Mouse (Mus musculus) liver, embryonic 14.5 days (tissue): ENCODE measurements around the gene Negr1.

Experiments used
- CTCF ChIP-seq: IDR thresholded peaks from 2 replicates; pipeline ENCODE4 v1.5.1; 2016; ENCODE audit warnings: antibody characterized with exemption, low read depth, control low read depth
- EP300 ChIP-seq: IDR thresholded peaks from 2 replicates; pipeline ENCODE4 v1.6.1; 2016; ENCODE audit warnings: antibody characterized with exemption, low read depth

DNA sequence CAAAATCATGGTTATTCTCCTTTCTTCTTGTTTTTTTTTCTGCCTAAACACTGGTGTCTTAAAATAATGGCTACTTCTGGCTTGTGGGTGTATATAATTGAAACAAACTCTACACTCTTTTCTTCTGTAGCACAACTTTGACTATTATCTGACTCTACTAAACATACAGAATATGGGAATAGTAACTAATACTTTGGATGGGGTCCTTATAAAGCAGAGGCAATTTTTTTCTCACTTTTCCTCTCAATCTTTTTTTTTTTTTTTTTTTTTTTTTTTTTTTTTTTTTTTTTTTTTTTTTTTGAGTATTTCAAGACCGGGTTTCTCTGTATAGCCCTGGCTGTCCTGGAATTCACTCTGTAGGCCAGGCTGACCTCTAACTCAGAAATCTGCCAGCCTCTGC is 772.6 kb downstream of the Negr1 start:
- TF ChIP-seq EP300 = no peak
- no peak for TF ChIP-seq CTCF
